Mouse (Mus musculus) spleen, adult 2 months (tissue): ENCODE results near the gene Mcpt9. TPM values are rescaled to one million over a fixed set of nuclear protein-coding genes. Genes with fewer than 3 reads are reported as not detected.
"Not testable (repeated sequence)": the region's sequence is repeated elsewhere in the genome, so short reads cannot be mapped to it uniquely, and the experiment has no call there.

ENCODE experiments used
- DNase-seq, 2 experiments: peaks; one replicate each; pipeline versions ENCODE4 v3.0.0 to v3.0.0-alpha.2; 2012 to 2021; ENCODE audit warnings: low spot score in 2 of 2, low read depth in 1 of 2
- H3K27ac ChIP-seq: fragments of 200-500 bp; 2 replicates; pipeline ENCODE4 v1.5.1; 2012; ENCODE audit warnings: low read length, inconsistent platforms; ENCODE audit not compliant: insufficient read depth
- H3K27me3 ChIP-seq: fragments of 200-500 bp; 2 replicates; pipeline ENCODE4 v1.6.1; 2012; ENCODE audit warnings: mild to moderate bottlenecking, moderate library complexity, low read length, inconsistent platforms; ENCODE audit not compliant: control insufficient read depth, insufficient read depth
- H3K36me3 ChIP-seq: fragments of 200-500 bp; 2 replicates; pipeline ENCODE4 v1.6.1; 2012; ENCODE audit warnings: mild to moderate bottlenecking, low read length, inconsistent platforms; ENCODE audit not compliant: control insufficient read depth, insufficient read depth
- H3K4me1 ChIP-seq: fragments of 200-500 bp; 2 replicates; pipeline ENCODE4 v1.6.1; 2011; ENCODE audit warnings: inconsistent platforms; ENCODE audit not compliant: control insufficient read depth, insufficient read depth, insufficient read length
- H3K4me3 ChIP-seq: fragments of 200-500 bp; 2 replicates; pipeline ENCODE4 v1.5.1; 2011; ENCODE audit warnings: mild to moderate bottlenecking, inconsistent platforms; ENCODE audit not compliant: insufficient read depth, insufficient read length; ENCODE audit errors: extremely low read depth
- CTCF ChIP-seq: fragments of 200-500 bp; IDR thresholded peaks from 2 replicates; pipeline ENCODE4 v1.5.1; 2011; ENCODE audit warnings: mild to moderate bottlenecking, inconsistent platforms; ENCODE audit not compliant: insufficient read depth, insufficient read length, insufficient replicate concordance; ENCODE audit errors: extremely low read depth
- POLR2A ChIP-seq: fragments of 200-500 bp; IDR thresholded peaks from 2 replicates; pipeline ENCODE4 v1.6.1; 2011; ENCODE audit warnings: low read depth, low read length, inconsistent platforms
- WGBS: fragments of 180-500 bp; shearing (Covaris S2); methylation state at CpG from one replicate; pipeline ENCODE4 v1.1.7; 2018; 5-methylcytosine and 5-hydroxymethylcytosine counted together
- polyA plus RNA-seq: library from polyadenylated mRNA; depleted of rRNA; stranded (reverse); fragments of >200 nt; gene quantifications from 2 replicates; pipeline ENCODE4 v1.2.3, GENCODE M21; 2012; rRNA removed

Mcpt9 gene
- polyA plus RNA-seq: not detected in 2 replicates

- WGBS: 78% methylated on average over 3 of the region's 3 CpGs
- not testable (repeated sequence) for H3K4me1 ChIP-seq, DNase-seq, H3K36me3 ChIP-seq, H3K27me3 ChIP-seq, H3K27ac ChIP-seq, H3K4me3 ChIP-seq
These were observed at the start of gene Mcpt9 for GRCm38 (mm10) chr14:56030395-56030794. Mcpt9 (minus strand) TSS chr14:56030495.

GRCm38 (mm10) chr14:56062213-56062612, 31.9 kb upstream of the Mcpt9 start, which contains the start of gene Mcpt4:
Mcpt4 (minus strand) TSS chr14:56062313.
- H3K4me3 ChIP-seq, H3K27ac ChIP-seq, DNase-seq, H3K27me3 ChIP-seq, H3K4me1 ChIP-seq, H3K36me3 ChIP-seq: not testable (repeated sequence)
- WGBS: 60% methylated on average over 3 of the region's 3 CpGs

- Histone ChIP-seq H3K36me3 (no peaks in the 10 kb centered on the region), H3K4me3 (no peak overlapping the region), H3K27me3 (no peaks in the 10 kb centered on the region), H3K27ac (no peak overlapping the region), H3K4me1 (no peaks in the 10 kb centered on the region)
- TF ChIP-seq CTCF (no peak), POLR2A (no peak)
- WGBS: 79% methylated on average over 4 of the region's 4 CpGs
- no peak for DNase-seq
These were observed 27.4 kb upstream of the Mcpt9 start for GRCm38 (mm10) chr14:56057722-56058121.

- Histone ChIP-seq H3K36me3 (no peaks in the 10 kb centered on the region), H3K27ac (no peak overlapping the region), H3K4me3 (no peak overlapping the region), H3K27me3 (no peaks in the 10 kb centered on the region), H3K4me1 (no peaks in the 10 kb centered on the region)
- WGBS: 48% methylated on average over 3 of the region's 3 CpGs
- no peak for DNase-seq
- TF ChIP-seq CTCF (no peak), POLR2A (no peak)
These were observed 25.1 kb upstream of the Mcpt9 start for GRCm38 (mm10) chr14:56055408-56055807.

GRCm38 (mm10) chr14:56041792-56042191, 11.5 kb upstream of the Mcpt9 start, which contains the start of gene Mcpt2:
Mcpt2 (plus strand) TSS chr14:56042041.
- not testable (repeated sequence) for H3K4me1 ChIP-seq, H3K4me3 ChIP-seq, H3K27ac ChIP-seq, H3K27me3 ChIP-seq, DNase-seq, H3K36me3 ChIP-seq
- 68% methylated on average over 1 of the region's 1 CpGs for WGBS

- Histone ChIP-seq H3K27ac (no peak overlapping the region), H3K36me3 (no peaks in the 10 kb centered on the region), H3K27me3 (no peaks in the 10 kb centered on the region), H3K4me3 (no peak overlapping the region), H3K4me1 (no peaks in the 10 kb centered on the region)
- TF ChIP-seq CTCF (no peak), POLR2A (no peak)
- WGBS: 19% methylated on average over 2 of the region's 2 CpGs
- DNase-seq: no peak
These were observed 4.1 kb upstream of the Mcpt9 start for GRCm38 (mm10) chr14:56034433-56034832.

- DNase-seq, H3K4me1 ChIP-seq: not testable (repeated sequence)
- WGBS: 79% methylated on average over 4 of the region's 4 CpGs
These were observed 9.0 kb downstream of the Mcpt9 start for GRCm38 (mm10) chr14:56021305-56021704.

GRCm38 (mm10) chr14:56019446-56019845, 10.8 kb downstream of the Mcpt9 start:
- Histone ChIP-seq H3K36me3 (no peaks in the 10 kb centered on the region), H3K27me3 (no peaks in the 10 kb centered on the region), H3K27ac (no peak overlapping the region), H3K4me3 (no peak overlapping the region), H3K4me1 (no peaks in the 10 kb centered on the region)
- 50% methylated on average over 1 of the region's 1 CpGs for WGBS
- no peak for DNase-seq
- no peak for TF ChIP-seq CTCF
- TF ChIP-seq POLR2A: no peak

More at GRCm38 (mm10) chr14:56021305-56021704, 9.0 kb downstream of the Mcpt9 start:
- not testable (repeated sequence) for H3K27me3 ChIP-seq, H3K36me3 ChIP-seq, H3K4me3 ChIP-seq, H3K27ac ChIP-seq

- not testable (repeated sequence) for H3K4me3 ChIP-seq, H3K27me3 ChIP-seq, DNase-seq, H3K27ac ChIP-seq, H3K4me1 ChIP-seq, H3K36me3 ChIP-seq
- 78% methylated on average over 3 of the region's 3 CpGs for WGBS
These were observed 12.6 kb downstream of the Mcpt9 start, which contains the start of gene Mcpt1 for GRCm38 (mm10) chr14:56017671-56018070. Mcpt1 (plus strand) TSS chr14:56017971.
